Mouse (Mus musculus): ENCODE data around the gene Mcl1. TPM values are rescaled to one million over a fixed set of nuclear protein-coding genes. Genes with fewer than 3 reads are reported as not detected.
"Not testable (repeated sequence)": the region's sequence is repeated elsewhere in the genome, so short reads cannot be mapped to it uniquely, and the experiment has no call there.

Gene Mcl1
- polyA plus RNA-seq, 1 experiment: 30.9 TPM

DNA sequence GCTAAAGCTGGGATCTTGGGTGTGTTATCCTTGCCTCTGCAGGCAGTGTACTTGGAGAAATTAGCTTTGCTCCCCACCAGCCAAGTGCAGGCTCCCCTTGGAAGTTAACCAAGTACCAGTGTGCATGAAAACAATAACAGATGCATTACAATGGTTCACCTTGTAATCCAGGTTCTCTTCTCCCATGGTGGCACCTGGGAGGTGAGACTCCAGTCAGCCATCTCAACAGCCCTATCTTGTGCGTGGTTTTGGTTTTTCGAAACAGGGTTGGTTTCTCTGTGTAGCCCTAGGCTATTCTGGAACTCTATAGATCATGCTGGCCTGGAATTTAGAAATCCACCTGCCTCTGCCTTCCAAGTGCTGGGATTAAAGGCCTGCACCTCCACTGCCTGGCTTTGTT lies 4.9 kb downstream of the Mcl1 start:
- 71% methylated on average over 2 of the region's 2 CpGs for WGBS
- DNase-seq (ENCODE audit: low read depth, low spot score): no peak

DNA sequence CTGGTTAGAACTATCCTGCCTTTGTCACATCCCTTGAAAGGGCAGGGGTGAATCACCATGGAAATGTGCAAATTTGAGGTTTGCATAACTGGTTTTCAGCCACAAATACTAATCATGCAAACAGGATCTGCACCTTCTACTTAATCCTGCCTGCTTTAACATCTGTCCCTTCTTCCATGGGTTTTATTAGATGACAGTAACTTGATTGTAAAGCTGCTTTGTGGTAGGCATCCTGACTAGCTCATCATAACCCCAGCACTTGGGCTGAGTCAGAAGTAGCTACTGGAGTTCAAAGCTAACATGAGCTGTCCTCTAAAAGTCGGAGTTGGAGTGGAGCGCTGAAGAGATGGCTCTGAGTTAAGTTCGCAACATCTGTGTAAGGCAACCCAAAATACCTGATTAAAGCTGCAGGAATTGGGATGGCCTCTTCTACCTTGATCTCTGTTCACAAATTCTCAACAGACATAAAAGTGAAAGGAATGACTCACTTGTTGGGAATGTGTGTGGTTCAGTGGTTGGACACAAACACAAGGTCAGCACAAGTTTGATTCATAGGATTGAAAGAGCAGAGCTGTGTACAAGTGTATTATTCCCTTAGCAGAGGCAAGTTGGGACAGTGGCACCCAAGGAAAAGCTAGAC lies 5.5 kb downstream of the Mcl1 start:
- no peak for DNase-seq (ENCODE audit: low read depth, low spot score)
- 70% methylated on average over 3 of the region's 3 CpGs for WGBS

DNA sequence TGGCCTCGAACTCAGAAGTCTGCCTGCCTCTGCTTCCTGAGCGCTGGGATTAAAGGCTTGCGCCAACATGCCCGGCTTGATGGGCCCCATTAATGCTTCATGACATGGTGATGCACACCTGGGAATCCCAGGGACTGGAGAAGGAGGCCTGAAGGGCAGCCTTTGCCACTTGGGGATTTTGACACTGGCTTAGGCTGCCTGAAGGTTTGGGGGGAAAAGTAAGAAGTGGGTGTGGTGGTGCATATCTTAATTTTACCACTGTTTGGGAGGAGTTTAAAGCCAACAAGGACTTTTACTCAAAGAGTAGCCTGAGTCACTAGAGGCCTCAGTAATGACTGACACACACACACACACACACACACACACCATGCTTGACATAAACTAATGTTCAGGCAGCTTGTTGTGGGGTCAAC lies 6.4 kb downstream of the Mcl1 start:
- DNase-seq (ENCODE audit: low read depth, low spot score): no peak
- WGBS: 77% methylated on average over 4 of the region's 4 CpGs

DNA sequence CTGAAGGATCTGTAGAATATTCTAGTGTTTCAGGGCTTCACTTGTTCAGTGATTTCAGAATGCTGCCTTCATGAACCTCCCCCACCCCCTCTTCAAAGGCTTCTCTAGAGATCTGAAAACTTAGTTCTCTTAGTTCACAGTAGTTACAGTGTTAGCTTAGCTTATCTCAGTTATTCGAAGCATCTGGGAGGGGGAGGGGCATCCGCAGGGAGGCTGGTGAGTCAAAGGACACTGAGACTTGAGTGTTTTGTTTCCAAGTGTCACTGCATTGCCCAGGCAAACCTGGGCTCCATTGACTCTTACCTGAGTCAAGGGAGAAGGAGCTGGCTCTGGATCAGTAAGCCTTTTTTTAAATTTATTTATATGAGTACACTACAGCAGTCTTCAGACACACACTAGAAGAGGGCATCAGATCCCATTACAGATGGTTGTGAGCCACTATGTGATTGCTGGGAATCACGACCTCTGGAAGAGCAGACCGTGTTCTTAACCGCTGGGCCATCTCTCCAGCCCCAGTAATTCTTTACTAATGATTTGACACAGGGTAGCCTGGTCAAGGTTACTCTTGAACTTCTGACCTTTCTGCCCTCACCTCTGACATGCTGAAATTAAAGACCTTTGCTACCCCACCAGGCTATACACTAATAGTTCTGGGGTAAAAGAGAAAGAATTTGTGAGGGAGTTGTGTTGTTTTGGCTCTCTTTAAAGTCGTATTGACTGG lies 7.7 kb downstream of the Mcl1 start:
- 24% methylated on average over 6 of the region's 6 CpGs for WGBS
- DNase-seq (ENCODE audit: low read depth, low spot score): no peak

DNA sequence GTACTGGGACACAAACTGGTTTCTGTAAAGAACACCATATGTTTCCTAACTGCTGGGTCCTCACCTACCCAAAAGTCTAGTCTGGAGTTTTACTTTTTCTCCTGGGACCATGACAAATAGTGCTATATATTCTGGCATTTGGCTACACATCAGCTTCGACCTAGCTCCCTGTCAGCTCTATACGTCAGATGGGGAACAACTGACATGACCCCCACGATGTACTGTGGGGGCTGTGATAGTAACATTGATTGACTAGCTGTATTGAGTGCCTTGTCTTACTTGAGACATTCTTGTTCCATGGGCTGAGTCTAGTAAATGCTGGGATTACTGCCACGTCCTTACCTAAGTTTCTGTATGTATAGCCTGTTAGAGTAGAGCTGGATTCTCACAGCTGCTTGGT lies 8.9 kb downstream of the Mcl1 start:
- no peak for DNase-seq (ENCODE audit: low read depth, low spot score)
- WGBS: 24% methylated on average over 4 of the region's 4 CpGs

DNA sequence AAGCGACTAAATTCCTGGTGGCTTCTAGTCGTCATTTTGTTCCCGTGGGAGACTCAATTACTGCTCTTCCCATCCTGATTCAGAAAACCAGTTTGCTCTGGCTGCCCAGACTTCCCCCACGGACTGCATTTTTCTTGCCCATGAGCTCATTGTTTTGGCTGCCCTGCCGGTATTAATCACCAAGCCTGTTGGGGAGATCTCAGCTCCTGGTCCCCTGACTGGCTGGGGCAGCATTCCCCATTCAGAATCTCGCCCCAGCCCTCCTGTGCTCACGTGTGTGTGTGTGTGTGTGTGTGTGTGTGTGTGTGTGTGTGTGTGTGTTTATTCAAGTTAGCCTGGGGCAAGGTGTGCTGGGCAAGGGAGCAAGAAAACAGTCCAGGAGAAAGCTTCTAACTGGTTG lies 9.4 kb downstream of the Mcl1 start:
- 6% methylated on average over 7 of the region's 7 CpGs for WGBS
- DNase-seq (ENCODE audit: low read depth, low spot score): no peak

DNA sequence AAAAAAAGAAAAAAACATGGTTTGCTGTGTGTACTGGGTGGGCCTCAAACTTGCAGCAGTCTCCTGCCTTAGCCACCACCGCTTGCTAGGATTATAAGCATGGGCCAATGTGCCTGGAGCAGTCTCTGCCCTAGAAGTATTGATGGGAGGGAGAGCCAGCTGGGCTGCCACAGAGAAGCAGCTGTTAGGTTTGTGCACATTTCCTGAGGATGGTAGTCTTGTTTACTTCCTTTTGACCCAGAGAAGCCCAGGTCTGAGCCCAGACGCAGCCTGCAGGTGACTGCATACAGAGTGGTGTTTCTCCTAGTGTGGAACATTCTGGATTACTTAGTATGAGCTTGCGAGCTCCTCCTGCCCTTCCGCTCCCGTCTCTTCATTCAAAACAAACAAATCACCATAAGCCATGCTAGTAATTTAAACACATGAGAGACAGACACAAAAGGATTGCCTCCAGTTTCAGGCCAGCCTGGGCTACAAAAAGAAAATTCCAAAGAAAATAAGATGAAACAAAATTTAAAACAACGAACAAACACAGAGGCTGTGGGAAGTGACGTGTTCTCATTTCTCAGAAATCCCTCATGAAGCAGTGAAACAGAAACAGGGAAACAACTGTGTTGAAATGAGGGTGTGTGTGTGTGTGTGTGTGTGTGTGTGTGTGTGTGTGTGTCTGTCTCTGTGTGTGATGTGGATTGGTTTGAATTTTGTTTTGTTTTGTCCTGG lies 10.2 kb downstream of the Mcl1 start:
- 11% methylated on average over 7 of the region's 7 CpGs for WGBS
- DNase-seq (ENCODE audit: low read depth, low spot score): no peak

DNA sequence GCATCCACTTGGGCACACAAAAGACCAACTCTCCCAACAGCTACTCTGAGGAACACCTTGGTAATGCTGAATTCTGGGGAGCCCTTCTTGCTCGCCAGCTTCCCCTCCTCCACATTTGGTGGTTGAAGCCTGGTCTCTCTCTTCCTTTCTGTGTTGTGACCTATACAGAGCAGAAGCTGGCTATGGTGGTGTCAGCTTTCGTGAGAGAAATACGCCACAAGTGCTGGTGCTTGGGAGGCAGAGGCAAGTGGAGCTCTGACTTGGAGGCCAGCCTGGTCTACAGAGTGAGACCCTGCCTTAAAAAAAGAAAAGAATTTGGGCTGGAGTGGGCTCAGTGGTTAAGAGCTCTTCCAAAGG lies 10.7 kb downstream of the Mcl1 start:
- DNase-seq (ENCODE audit: low read depth, low spot score): no peak
- WGBS: 85% methylated on average over 3 of the region's 3 CpGs

DNA sequence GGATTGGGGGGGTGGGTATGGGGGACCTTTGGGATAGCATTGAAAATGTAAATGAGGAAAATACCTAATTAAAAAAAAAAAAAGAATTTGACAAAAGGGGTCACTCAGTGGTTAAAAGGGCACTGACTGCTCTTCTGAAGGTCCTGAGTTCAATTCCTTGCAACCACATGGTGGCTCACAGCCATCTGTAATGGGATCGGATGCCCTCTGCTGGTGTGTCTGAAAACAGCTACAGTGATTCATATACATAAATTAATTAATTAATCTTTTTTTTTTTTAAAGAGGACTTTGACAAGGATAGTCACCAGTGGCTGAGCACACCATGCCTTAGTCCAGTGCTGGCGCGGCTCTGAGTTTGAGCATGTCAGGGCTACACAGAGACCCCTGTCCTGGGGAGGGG lies 11.8 kb downstream of the Mcl1 start:
- WGBS: 90% methylated on average over 3 of the region's 3 CpGs
- not testable (repeated sequence) for DNase-seq (ENCODE audit: low read depth, low spot score)

DNA sequence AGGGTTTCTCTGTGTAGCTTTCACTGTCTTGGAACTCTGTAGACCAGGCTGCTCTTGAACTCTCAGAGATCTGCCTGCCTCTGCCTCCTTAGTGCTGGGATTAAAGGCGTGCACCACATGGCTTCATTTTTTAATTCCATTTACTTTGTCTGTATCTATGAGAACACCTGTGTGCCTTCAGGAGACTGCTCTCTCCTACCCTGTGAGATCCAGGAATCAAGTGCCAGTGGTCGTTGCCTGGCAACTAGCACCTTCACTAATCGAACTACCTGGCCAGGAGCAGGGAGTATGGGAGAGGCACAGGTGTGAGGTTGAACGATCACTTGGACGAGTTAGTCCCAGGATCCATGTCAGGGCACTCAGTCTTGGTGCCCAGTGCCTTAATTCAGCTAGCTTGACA lies 12.6 kb downstream of the Mcl1 start:
- 52% methylated on average over 5 of the region's 5 CpGs for WGBS
- no peak for DNase-seq (ENCODE audit: low read depth, low spot score)

DNA sequence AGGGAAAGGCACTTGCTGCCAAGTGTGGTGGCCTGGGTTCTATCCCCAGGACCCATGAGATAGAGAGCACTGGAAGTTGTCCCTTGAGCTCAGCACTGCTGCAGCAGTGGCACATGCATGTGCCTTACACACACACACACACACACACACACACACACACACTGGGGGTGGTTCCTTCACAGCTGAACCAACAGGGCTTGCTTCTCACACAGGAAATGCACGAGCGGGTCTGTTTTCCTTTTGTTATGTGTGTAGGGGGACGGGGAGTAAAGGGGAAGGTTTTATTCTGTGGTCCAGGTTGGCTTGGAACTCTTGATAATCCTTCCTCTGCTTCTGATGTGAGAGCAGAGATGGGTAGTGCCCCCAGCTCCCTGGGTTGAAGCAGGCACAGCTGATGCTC lies 13.9 kb downstream of the Mcl1 start:
- WGBS: 17% methylated on average over 3 of the region's 3 CpGs
- no peak for DNase-seq (ENCODE audit: low read depth, low spot score)

DNA sequence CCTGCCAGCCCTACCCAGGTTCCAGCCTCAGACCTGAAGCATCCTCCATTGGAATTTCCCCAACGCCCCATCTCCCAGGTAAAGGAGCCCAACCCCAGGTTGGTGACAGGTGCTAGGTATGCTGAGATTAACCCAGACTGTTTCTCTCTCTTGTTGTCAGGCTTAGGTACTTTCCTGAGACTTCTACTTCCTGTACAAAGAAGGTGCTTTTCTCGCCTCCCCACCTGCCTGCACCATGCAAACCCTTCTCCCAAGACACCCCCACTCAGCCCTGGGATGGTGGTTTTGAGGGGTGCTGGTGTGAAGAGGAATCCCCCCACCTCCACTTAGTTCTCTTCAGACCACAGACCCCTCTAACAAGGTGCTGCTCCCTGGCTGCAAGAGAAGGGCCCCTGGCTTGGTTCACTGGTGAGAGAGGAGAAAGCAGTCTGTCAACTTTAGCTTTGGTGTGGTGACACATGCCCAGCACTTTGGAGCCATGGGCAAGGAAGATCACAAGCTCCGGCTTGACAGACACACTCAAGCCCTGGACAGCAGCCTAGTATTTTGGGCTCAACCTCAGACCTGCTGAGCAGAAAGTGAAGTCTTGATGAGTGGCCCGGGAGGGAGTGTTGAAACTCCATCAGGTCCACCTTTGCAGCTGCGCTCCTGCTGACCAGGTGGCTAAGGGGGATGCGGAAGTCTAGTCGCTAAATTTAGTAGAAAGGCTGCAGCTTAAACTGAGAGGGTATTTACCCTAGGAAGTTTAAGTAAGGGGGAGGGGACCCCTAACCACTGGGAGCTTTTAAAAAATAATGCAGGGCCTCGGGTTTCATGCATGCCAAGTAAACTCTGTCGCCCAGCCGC lies 14.5 kb downstream of the Mcl1 start:
- DNase-seq (ENCODE audit: low read depth, low spot score): no peak
- 28% methylated on average over 10 of the region's 10 CpGs for WGBS

DNA sequence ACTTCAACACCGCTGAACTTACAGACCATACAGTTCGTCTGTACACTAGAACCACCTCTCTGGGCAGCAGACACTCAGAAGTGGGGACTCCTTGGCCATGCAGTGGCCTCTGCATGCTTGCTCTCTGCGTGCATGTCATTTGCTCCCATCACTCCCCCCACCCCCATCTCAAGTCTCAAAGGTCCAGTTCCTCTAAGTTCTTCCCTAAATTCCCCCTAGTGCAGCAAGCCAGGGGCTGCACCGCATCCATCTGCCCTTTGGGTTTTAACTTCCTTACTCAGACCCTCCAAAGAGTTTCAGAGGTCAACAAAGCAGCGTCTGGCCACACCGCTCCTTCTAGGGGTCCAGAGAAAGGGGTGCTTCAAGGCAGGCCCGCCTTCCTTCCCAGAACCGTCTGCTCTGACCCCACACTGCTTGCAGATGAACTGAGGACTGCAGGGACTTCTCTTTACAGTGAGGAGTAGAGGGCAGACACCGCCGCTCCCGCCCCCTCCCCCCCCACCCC lies 15.2 kb downstream of the Mcl1 start:
- 17% methylated on average over 11 of the region's 11 CpGs for WGBS
- DNase-seq (ENCODE audit: low read depth, low spot score): no peak

DNA sequence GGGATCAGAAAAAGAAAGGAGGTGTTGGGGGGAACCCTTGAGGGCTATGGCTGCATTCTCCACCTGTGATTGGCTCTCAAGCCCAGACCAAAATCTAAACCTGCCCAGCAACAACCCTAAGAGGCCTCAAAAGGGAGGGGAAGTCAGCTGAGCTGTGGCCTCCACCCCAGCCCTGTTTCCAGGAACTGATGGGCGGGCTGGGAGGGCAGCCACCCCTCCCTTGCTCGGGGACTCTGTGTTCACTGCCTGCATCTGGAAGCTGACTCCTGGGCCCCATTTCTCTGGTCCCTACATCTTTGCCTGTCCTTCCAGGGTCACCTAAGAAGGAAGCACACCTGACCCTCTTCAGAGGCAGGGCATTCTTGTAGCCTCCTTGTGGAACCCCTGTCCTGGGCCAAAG lies 15.6 kb downstream of the Mcl1 start:
- DNase-seq (ENCODE audit: low read depth, low spot score): no peak
- 0% methylated on average over 2 of the region's 2 CpGs for WGBS

DNA sequence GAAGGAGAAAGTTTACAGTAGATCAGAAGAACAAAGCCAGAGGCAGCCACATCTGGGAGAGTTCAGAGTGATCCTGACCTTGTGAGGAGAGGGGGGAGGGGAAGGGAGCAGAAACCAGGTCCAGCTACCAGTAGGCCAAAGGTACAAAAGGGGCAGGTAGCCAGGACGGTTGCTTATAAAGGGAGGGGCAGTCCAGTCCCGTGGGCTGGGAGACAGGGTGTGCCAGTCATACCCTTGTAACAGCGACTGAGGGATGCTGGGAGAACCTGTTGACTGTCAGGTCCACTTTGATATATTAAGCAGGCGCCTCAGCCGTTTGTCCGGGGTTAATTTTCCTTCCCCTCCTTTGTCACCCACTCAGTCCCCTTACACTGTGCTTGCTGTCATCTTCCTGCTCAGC lies 16.2 kb downstream of the Mcl1 start:
- DNase-seq (ENCODE audit: low read depth, low spot score): peak; percentile 92
- under 1% methylated on average over 6 of the region's 6 CpGs for WGBS

DNA sequence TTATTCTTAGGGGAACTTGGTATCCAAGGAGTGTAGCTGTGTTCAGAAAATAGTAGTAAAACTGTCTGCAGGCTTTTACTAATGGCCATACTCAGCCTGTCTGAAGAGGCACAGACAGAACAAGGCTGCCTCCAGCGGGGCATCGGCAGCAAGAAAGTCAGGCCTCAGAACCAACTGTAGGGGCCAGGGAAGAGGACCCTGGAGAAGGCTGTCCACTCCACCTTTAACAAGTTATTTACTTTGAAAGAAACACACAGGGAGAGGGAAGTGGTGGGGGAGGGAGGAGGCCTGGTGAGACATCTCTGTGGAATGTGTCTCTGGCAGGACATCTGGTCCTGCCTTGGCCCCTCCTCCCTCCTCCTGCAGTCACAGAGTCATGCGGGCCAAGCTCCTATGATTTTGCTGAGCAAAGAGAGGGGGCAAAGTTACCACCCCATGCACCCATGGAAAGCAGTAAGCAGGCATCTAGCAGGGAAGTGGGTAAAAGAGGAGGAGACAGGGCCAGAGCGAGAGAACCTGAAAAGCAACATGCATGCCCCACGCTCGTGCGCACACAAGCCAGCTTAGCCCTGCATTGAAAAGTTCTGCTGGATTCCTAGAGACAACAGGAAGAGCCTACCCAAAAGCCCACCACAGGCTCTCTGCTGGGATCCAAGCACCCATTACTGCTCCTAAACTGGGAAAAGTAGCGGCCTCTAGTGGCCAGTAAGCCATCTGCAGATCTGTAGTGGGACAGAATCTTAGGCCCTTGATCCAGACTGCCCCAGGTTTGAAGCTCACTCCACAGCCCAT lies 16.9 kb downstream of the Mcl1 start:
- no peak for DNase-seq (ENCODE audit: low read depth, low spot score)
- 10% methylated on average over 8 of the region's 8 CpGs for WGBS

DNA sequence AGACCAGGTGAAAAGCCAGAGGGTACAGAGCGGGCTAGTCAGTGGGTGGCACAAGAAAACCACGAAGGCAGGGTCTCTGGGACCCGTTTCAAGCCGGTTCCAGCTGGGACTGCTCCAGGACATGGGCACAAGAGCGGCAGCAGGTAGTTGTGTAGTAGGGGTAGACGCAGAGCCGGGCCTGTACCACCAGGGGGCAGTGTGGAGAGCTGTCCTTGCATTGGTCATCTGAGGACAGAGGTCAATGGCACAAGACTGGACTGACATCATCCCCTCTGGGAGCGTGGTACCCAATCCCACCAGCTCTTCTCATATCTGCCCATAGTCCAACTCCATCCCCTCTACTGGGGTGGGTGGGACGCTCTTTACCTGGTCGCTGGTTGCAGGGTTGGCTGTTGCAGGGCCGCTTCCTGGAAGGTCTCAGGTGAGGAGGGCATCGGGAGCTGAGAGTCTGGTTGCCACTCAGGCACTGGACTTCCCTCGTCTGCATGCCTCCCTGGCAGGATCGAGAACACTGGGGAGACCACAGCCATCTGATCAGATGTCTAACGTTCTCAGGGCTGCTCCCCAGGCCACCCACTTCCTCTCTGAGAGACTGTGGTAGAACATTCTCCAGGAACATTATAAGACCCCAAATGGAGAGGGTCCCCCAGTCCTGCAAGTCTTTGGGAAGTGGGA lies 18.3 kb downstream of the Mcl1 start:
- 53% methylated on average over 15 of the region's 15 CpGs for WGBS
- no peak for DNase-seq (ENCODE audit: low read depth, low spot score)

DNA sequence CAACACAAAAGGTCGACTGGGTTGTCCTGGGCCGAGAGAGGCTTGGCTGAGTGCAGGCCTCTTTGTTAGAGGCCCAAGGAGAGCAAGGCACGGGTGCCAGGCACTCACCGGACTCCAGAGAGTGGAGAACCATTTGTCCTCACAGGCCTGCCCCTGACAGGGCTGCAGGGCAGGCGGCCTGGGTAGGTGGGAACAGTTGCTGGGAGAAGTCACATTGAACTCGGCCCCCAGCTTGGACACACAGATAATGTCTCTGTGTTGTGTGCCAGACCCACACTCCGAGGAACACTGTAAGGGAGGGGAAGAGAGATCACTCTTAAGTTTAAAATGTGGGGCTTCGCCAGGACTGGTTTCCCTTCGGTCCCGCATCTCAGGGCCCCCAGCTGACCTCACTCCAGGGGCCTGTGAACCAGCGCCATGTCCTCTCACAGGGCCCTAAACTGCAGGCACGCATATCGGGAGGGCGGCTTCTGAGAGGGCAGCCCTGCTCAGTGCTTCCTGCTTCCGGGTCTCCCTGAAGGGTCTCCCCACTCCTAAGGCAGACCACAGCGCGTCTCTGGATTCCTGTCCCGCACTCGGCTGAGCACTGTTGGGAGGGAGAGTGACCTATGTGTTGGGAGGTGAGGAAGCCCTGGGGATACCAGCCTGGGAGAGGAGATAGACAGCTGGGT lies 19.0 kb downstream of the Mcl1 start:
- no peak for DNase-seq (ENCODE audit: low read depth, low spot score)
- WGBS: 88% methylated on average over 19 of the region's 19 CpGs

Measured in large intestine, adult 2 months (tissue).